Mouse (Mus musculus) T-helper 2 cell (primary cell): ENCODE measurements at regions not wholly inside any gene's neighbourhood (a gene's known extent, or its start where the extent isn't known, plus 50 kb on each side); places are given as distances from the start of the nearest gene placed in this dataset.

ENCODE experiments used
- in situ Hi-C: fragments of 300-600 bp; cut with MboI, MseI; formaldehyde crosslinking; loops from one replicate; pipeline ENCODE4 v1.15.1; 2025; ENCODE audit warnings: high pct_unique_total_duplicates

- in situ Hi-C loops, result no loop called here
These were observed 596.2 kb downstream of the Gm19410 start for GRCm38 (mm10) chr8:36361818-36362217.

- in situ Hi-C loops, result no loop called here
These were observed 597.7 kb downstream of the Gm19410 start for GRCm38 (mm10) chr8:36363291-36363690.

- in situ Hi-C loops, result loop anchor here (5.0 kb wide), 1 partner anchor 158 kb away; no protein-coding TSS in a partner anchor
These were observed 599.1 kb downstream of the Gm19410 start for GRCm38 (mm10) chr8:36364567-36365231.

- in situ Hi-C loops, result loop anchor here (5.0 kb wide), 1 partner anchor 156 kb away; no protein-coding TSS in a partner anchor
These were observed 600.4 kb downstream of the Gm19410 start for GRCm38 (mm10) chr8:36365945-36366344.

- in situ Hi-C loops, result no loop called here
These were observed 611.2 kb downstream of the Gm19410 start for GRCm38 (mm10) chr8:36376579-36377350.

GRCm38 (mm10) chr8:36394487-36394886 lies 598.9 kb upstream of the AI429214 start:
- in situ Hi-C loops, result no loop called here

GRCm38 (mm10) chr8:36396493-36396892 lies 596.9 kb upstream of the AI429214 start:
- in situ Hi-C loops, result no loop called here

- in situ Hi-C loops, result no loop called here
These were observed 586.7 kb upstream of the AI429214 start for GRCm38 (mm10) chr8:36406706-36407105.
